Mouse (Mus musculus) C2C12 (cell line): ENCODE measurements around the gene Aph1a.

Experiments used
- CEBPB ChIP-seq: IDR thresholded peaks from one replicate; pipeline ENCODE4 v1.6.1; 2011; ENCODE audit warnings: low read depth, mild to moderate bottlenecking, control low read depth, moderate library complexity
- CTCF ChIP-seq: IDR thresholded peaks from one replicate; pipeline ENCODE4 v1.5.1; 2011; ENCODE audit not compliant: control insufficient read depth, insufficient read depth, insufficient read length
- FOSL1 ChIP-seq: IDR thresholded peaks from one replicate; pipeline ENCODE4 v1.8.0; 2011; ENCODE audit warnings: mild to moderate bottlenecking, low read length; ENCODE audit not compliant: poor library complexity, insufficient read depth, severe bottlenecking
- MAX ChIP-seq: IDR thresholded peaks from one replicate; pipeline ENCODE4 v1.6.1; 2011; ENCODE audit warnings: mild to moderate bottlenecking, control low read depth
- MYOG ChIP-seq: IDR thresholded peaks from one replicate; pipeline ENCODE4 v1.6.1; 2011; ENCODE audit not compliant: control insufficient read depth, insufficient read length; ENCODE audit errors: extremely low read depth
- USF1 ChIP-seq: IDR thresholded peaks from one replicate; pipeline ENCODE4 v1.6.1; 2011; ENCODE audit warnings: low read depth, mild to moderate bottlenecking, control low read depth, moderate library complexity

GRCm38 (mm10) chr3:95924185-95924584 lies 30.4 kb downstream of the Aph1a start:
- TF ChIP-seq CTCF (no peak), CEBPB (no peak), MAX (no peak), MYOG (no peak), USF1 (no peak), FOSL1 (no peak)
